Mouse (Mus musculus): ENCODE data around the gene BC055324.

The BC055324 gene

GRCm38 (mm10) chr1:163900168-163900567 is 94.4 kb downstream of the BC055324 start:
- in situ Hi-C loops (cut with MboI; ENCODE audit: low pct_unique_long_range_greater_than_20kb in 1 of 2, low sequenced_read_pairs in 2 of 2, unreplicated experiment in 1 of 2) = no loop called here

- in situ Hi-C loops (cut with MboI; ENCODE audit: low pct_unique_long_range_greater_than_20kb in 1 of 2, low sequenced_read_pairs in 2 of 2, unreplicated experiment in 1 of 2) = no loop called here
Measured at GRCm38 (mm10) chr1:163899575-163899974, 95.0 kb downstream of the BC055324 start.

- in situ Hi-C loops (cut with MboI; ENCODE audit: low pct_unique_long_range_greater_than_20kb in 1 of 2, low sequenced_read_pairs in 2 of 2, unreplicated experiment in 1 of 2) = no loop called here
Measured at GRCm38 (mm10) chr1:163898291-163898764, 96.3 kb downstream of the BC055324 start.

All from mouse embryonic stem cell (cell line).